In the genomic region with DNA sequence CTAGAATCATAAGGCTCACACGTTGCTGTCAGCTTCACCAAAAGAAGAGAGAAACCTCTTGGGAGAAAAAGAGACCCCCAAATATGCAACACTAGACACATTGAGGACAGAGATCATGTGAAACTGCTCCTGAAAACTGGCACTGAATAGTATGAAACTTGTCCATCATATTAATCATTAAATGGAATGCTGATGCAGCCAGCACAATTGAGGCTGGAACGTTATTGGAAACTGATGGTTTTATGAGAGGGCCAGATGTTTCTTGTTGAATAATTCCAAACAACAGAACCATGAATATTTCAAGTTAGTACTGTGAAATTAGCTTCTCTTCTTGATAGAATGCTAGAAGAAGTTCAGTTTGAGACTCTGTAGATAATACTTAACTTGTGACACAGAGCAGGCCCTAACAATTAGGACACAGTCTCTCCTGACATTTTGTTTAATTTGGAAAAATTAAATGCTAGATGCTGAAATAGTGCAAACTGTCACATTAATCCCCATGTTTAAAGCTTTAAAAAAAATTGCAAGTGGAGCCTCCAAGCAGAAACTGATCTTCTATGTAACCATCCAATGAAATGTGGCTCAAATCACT, we compare ENCODE assay signal across 17 mouse cellular contexts.
"Had no signal": no experiment of that assay in that cellular context is flagged by ENCODE, and none has a peak within 500 bp of the region (broad histone marks: within the 10 kb centered on the region; RNA-seq: fewer than 3 reads in every experiment).

No protein-coding gene starts in this region.

- DNase-seq: kidney, adult 2 months; kidney, postnatal 25 days; lung, postnatal 14 days; right cerebral cortex, postnatal 4 days; spleen, adult 18-20 months; thymus, adult 2 months; thymus, postnatal 25 days had no signal

- H3K36me3 ChIP-seq: intestine, embryonic 15.5 days; kidney, embryonic 15.5 days; limb, embryonic 15.5 days; liver, embryonic 12.5 days; lung, embryonic 15.5 days; midbrain, embryonic 15.5 days; neural tube, embryonic 12.5 days had no signal

- H3K27ac ChIP-seq: intestine, embryonic 15.5 days; kidney, embryonic 15.5 days; limb, embryonic 15.5 days; liver, embryonic 12.5 days; lung, embryonic 15.5 days; macrophage; midbrain, embryonic 15.5 days; neural tube, embryonic 12.5 days had no signal

- H3K4me2 ChIP-seq: intestine, embryonic 15.5 days; kidney, embryonic 15.5 days; limb, embryonic 15.5 days; liver, embryonic 12.5 days; lung, embryonic 15.5 days; midbrain, embryonic 11.5 days; midbrain, embryonic 15.5 days; neural tube, embryonic 12.5 days had no signal

- H3K4me1 ChIP-seq: intestine, embryonic 15.5 days; kidney, embryonic 15.5 days; limb, embryonic 15.5 days; liver, embryonic 12.5 days; lung, embryonic 15.5 days; megakaryocyte, embryonic 14.5 days; midbrain, embryonic 15.5 days; neural tube, embryonic 12.5 days had no signal

- H3K9ac ChIP-seq: intestine, embryonic 15.5 days; kidney, embryonic 15.5 days; limb, embryonic 15.5 days; liver, embryonic 12.5 days; lung, embryonic 15.5 days; midbrain, embryonic 15.5 days; neural tube, embryonic 12.5 days had no signal

- H3K4me3 ChIP-seq: intestine, embryonic 15.5 days; kidney, embryonic 15.5 days; limb, embryonic 15.5 days; liver, embryonic 12.5 days; lung, embryonic 15.5 days; megakaryocyte, embryonic 14.5 days; midbrain, embryonic 15.5 days; neural tube, embryonic 12.5 days had no signal

- H3K9me3 ChIP-seq: intestine, embryonic 15.5 days; limb, embryonic 15.5 days; lung, embryonic 15.5 days; midbrain, embryonic 15.5 days; neural tube, embryonic 12.5 days had no signal

- H3K27me3 ChIP-seq: intestine, embryonic 15.5 days; kidney, embryonic 15.5 days; limb, embryonic 15.5 days; liver, embryonic 12.5 days; lung, embryonic 15.5 days; megakaryocyte, embryonic 14.5 days; midbrain, embryonic 15.5 days; neural tube, embryonic 12.5 days had no signal

- ATAC-seq: intestine, embryonic 15.5 days; liver, embryonic 12.5 days; midbrain, embryonic 15.5 days had no signal
